Mouse (Mus musculus) bone marrow, adult 2 months (tissue): ENCODE measurements around the gene Map3k6. TPM values are rescaled to one million over a fixed set of nuclear protein-coding genes. Genes with fewer than 3 reads are reported as not detected.

ENCODE experiments used
- H3K27ac ChIP-seq: fragments of 200-500 bp; 2 replicates; pipeline ENCODE4 v1.5.1; 2012; ENCODE audit warnings: low read depth, mild to moderate bottlenecking, control low read depth, inconsistent platforms, low read length; ENCODE audit not compliant: control insufficient read depth, poor library complexity, insufficient read depth
- H3K4me1 ChIP-seq: fragments of 200-500 bp; 2 replicates; pipeline ENCODE4 v1.6.1; 2011; ENCODE audit warnings: low read length; ENCODE audit not compliant: control insufficient read depth, insufficient read depth
- H3K4me3 ChIP-seq: fragments of 200-500 bp; replicated peaks from 2 replicates; pipeline ENCODE3; 2011; ENCODE audit warnings: mild to moderate bottlenecking, low read depth, low read length, control low read depth; ENCODE audit not compliant: control insufficient read depth
- CTCF ChIP-seq: fragments of 200-500 bp; IDR thresholded peaks from 2 replicates; pipeline ENCODE4 v1.5.1; 2011; ENCODE audit warnings: low read length, control low read depth; ENCODE audit not compliant: control insufficient read depth, insufficient read depth
- POLR2A ChIP-seq: fragments of 200-500 bp; IDR thresholded peaks from 2 replicates; pipeline ENCODE4 v1.6.1; 2011; ENCODE audit warnings: low read depth, mild to moderate bottlenecking, control low read depth, low read length, borderline replicate concordance; ENCODE audit not compliant: control insufficient read depth
- WGBS: fragments of 180-500 bp; shearing (Covaris S2); methylation state at CpG from one replicate; pipeline ENCODE4 v1.1.7; 2018; 5-methylcytosine and 5-hydroxymethylcytosine counted together
- polyA plus RNA-seq: library from polyadenylated mRNA; stranded (reverse); fragments of >200 nt; gene quantifications from 2 replicates; pipeline ENCODE4 v1.2.4, GENCODE M21; 2011; ENCODE audit warnings: low replicate concordance; ENCODE audit not compliant: missing spikeins, insufficient read depth, insufficient read length

The Map3k6 gene
- polyA plus RNA-seq, 1 experiment: 14.8 TPM

DNA sequence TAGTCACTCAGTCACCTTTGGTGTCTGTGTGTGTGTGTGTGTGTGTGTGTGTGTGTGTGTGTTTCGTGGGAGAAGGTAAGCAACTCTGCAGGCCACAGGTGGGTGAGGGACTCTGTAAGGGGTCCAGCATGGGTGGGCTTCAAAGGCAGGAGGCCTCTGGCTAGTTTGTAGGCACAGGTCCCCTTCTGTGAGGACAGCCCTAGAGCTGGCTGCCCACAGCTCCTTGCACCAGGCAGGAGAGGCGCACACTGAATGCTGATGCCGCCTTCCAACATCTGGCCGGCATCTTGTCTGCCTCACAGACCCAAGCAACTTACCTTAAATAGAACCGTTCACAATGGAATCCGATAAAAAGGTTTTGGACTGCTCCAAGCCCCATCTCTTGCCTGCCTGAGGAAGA, 40.9 kb upstream of the Map3k6 start:
- TF ChIP-seq POLR2A (no peak), CTCF (no peak)
- no peak overlapping the region for H3K27ac ChIP-seq
- H3K4me3 ChIP-seq: no peak overlapping the region
- H3K4me1 ChIP-seq: peaks cover 2% of the 10 kb centered on the region
- WGBS: 85% methylated on average over 6 of the region's 6 CpGs

DNA sequence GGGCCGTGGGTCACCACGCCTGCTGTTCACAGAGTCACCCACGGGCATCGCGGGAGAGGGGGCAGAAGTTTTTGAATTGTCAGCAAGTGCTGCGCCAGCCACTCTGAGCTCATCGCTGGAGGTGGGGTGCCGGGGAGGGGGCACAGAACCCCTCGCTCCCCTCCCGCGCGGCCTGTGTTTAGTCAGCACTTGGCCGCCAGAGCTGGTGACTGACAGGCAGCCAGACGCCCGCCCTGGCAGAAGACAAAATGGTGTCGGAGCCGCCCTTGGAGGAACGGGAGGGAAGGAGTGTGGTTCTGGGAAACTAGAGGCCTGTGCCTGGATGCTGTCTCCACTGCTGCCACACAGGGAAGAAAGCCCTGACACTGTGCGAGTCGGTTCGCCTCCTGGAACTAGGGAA, 40.3 kb upstream of the Map3k6 start:
- peak overlapping the region; percentile 2; the same call in 1 of the 2 replicates for H3K27ac ChIP-seq
- H3K4me1 ChIP-seq: peaks cover 2% of the 10 kb centered on the region
- 81% methylated on average over 21 of the region's 21 CpGs for WGBS
- TF ChIP-seq POLR2A (no peak), CTCF (no peak)
- no peak overlapping the region for H3K4me3 ChIP-seq

DNA sequence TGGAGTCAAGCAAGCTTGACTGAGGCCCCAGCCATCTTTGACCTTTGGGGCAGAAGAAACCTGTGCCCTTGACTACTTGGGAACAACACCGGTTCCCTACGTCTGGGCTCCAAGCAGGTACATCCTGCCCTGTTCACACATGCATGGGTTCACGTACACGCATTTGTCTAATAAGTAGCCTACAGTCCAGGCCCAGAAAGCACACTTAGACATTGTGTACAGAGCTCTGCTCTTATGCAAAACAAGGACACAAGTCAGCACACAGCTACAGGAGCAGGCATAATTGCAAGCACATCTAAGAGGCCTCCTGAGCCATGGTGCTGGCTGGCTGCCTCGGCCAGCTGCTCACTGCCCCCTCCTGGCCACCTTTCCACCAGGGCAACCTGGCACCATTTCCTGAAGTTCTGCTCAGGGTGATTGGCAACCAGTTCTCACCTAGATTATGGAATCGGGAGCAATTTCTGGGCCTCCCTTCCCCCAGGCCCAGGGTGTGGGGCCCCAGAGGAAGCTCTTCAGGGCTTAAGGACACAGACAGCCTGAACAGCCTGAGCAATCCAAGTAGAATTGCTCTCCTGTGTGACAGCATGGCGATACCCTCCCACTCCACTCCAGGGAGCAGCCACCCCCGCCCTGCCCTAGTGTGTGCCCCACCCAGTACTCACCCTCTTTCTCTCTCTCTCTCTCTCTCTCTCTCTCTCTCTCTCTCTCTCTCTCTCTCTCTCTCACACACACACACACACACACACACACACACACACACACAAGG, 39.4 kb upstream of the Map3k6 start:
- Histone ChIP-seq H3K4me1 (peaks cover 2% of the 10 kb centered on the region), H3K4me3 (no peak overlapping the region), H3K27ac (peak overlapping the region; percentile 2; the same call in 1 of the 2 replicates)
- TF ChIP-seq CTCF (peak; percentile 84), POLR2A (no peak)
- WGBS: 55% methylated on average over 8 of the region's 8 CpGs

DNA sequence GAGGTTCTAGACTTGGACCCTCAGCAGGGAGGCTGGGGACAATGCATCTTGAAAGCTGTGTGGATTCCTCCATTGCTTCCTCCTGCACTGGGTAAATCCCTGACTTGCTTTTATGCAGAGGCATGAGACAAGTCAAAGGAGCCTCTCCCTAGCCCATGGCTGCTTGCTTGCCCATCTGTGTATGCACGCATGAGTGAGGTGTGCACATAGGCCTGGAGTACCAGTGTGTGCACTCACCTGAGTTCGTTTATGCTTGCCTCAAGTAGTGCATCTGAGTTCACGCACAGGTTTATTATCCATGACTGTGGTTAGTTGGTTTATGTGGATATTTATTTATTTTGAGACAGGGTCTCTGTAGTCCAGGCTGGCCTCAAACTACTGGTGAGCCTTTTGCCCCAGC, 38.4 kb upstream of the Map3k6 start:
- Histone ChIP-seq H3K27ac (no peak overlapping the region), H3K4me1 (peaks cover 2% of the 10 kb centered on the region), H3K4me3 (no peak overlapping the region)
- TF ChIP-seq CTCF (no peak), POLR2A (no peak)
- 84% methylated on average over 3 of the region's 3 CpGs for WGBS

DNA sequence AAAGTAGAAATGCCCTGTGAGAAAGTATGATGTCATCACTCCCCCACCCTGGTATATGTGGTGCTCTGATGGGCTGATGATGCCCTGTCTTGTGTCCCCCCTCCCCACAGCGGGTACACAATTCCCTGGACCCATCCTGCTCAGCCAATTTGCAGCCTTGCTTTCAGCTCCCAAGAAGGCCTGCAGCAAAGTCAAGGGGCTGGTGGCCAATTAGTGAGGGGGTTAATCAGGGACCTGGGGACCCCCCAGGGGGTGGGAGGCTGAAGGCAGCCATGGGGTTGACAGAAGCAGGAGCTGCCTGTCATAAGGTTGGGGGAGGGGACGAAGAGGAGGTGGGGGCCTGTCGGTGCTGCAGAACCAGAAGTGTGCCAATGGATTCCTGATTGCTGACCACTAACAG, 37.0 kb upstream of the Map3k6 start:
- TF ChIP-seq POLR2A (no peak), CTCF (no peak)
- Histone ChIP-seq H3K27ac (no peak overlapping the region), H3K4me1 (peaks cover 2% of the 10 kb centered on the region), H3K4me3 (no peak overlapping the region)
- WGBS: 53% methylated on average over 3 of the region's 3 CpGs

DNA sequence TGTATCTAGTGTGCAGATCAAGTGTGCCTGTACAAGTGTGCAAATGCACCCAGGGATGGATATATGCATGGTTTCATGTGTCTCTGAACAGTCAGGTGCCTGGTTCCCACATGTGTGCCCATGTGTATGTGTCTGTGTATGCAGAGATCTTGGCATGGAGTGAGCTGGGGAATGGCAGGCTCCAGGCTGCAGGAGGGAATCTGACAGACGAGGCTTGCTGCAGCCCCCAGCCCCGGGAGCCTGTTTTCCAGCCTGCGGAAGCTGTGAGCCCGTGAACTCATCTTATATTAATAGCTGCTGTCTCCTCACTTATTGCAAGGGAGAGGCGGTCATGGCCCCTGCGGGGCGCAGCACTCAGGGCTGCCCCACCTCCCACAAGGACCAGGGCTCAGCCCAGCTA, 36.2 kb upstream of the Map3k6 start:
- 81% methylated on average over 7 of the region's 7 CpGs for WGBS
- Histone ChIP-seq H3K27ac (no peak overlapping the region), H3K4me3 (no peak overlapping the region), H3K4me1 (peaks cover 2% of the 10 kb centered on the region)
- TF ChIP-seq CTCF: no peak
- no peak for TF ChIP-seq POLR2A

DNA sequence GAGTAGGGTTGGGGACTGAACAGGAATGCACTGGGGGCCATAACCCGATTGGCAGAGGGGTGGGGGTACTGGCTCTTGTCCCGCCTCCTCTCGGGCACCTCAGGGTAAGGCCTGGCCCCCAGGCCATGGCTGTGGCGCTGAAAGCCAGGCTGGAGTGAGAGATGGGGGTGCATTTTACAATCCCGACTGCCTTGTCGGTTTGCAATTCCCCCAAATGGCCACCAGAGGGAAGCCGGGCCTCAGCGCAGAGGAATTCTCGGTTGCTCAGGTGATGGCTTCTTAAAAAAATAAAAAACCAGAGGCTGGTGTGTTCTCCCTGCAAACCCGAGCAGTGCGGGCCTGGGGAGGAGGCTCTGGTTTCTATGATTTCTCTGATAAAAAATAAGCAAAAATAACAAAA, 31.3 kb upstream of the Map3k6 start:
- H3K27ac ChIP-seq: no peak overlapping the region
- WGBS: 4% methylated on average over 11 of the region's 11 CpGs

DNA sequence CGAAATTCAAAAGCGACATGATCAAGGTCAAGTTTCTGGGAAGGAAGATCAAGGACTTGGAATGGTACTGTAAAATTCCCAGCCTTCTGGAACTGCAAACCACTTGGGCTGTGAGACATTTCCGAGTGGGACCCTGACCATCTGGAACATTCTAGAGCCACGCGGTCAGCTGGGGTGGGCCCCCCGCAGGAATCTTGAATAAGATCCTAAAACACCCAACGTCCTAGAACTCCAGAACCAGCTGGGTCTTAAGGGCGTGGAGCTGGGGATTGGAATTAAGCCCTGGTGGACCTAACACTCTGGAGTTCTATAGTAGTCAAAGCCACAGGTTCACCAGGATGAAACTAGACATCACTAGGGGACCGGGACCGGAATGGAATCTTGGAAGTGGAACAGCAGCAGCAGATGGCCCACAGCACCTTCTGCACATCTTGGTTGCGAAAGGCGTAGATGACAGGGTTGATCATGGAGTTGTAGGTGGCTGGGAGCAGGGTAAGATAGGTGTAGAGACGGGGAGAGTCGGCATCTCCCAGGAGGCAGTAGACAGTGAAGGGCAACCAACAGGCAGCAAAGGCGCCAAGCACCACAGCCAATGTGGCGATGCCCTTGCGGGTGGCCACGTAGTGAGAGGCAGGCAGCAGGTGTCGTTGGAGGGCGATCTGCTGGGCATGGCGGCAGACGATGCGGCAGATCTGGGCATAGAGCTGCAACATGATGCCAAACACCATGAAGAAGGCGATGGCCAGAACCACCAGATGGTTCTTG, 30.4 kb upstream of the Map3k6 start:
- Histone ChIP-seq H3K4me1 (peaks cover 3% of the 10 kb centered on the region), H3K4me3 (no peak overlapping the region), H3K27ac (no peak overlapping the region)
- 88% methylated on average over 24 of the region's 24 CpGs for WGBS
- no peak for TF ChIP-seq POLR2A
- no peak for TF ChIP-seq CTCF

More for the DNA sequence above, 31.3 kb upstream of the Map3k6 start:
- H3K4me3 ChIP-seq: no peak overlapping the region
- peaks cover 3% of the 10 kb centered on the region for H3K4me1 ChIP-seq
- TF ChIP-seq POLR2A (no peak), CTCF (peak; percentile 84)
